Mouse (Mus musculus) thymus, postnatal 14 days (tissue): ENCODE data around the gene Dip2c.

Experiments used
- DNase-seq: peaks from one replicate; pipeline ENCODE4 v3.0.0; 2021

Dip2c gene

DNA sequence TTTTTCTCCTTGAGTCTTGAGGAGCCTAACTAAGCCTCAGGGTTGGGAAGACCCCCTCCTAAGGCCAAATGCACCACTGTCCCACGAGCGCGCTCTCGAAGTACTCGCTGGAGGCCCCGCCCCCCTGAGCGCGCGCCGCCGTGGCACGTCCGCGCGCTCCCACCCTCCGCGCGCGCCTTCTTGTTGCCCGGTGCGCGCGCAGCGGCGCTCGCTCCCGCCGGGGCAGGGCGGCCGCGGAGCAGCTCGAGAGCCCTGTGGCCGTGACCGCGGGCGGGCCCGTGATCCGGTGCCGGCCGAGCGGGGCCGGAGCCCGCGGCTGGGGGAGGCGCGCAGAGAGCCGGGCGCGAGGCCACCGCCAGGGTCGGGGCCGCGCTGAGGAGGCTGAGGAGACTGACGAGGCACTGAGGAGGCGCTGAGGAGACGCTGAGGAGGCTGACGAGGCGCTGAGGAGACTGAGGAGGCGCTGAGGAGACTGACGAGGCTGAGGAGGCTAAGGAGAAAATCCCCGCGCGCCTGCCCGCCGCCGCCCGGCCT lies at the start of gene Dip2c:
Dip2c (plus strand) TSS at position 207 of the 534 bp plus-strand sequence.
- peak; percentile 86 for DNase-seq

DNA sequence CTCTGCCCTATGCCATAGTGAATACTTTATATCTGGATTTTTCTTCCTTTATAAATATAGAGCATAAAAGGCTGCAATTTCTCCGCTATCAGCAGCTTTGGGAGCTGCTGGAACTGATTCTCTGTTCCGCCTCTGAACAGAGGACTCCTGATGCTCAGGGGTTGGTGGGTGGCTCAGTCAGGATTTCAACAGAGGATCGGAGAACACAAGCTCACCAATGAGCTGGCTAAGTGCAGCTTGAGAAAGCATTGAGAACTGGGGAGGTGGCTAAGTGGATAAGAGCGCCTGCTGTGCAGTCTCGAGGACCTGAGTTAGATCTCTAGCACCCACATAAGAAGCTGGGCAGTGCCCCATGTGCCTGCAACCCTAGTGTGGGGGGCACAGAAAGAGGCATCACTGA lies 49.2 kb upstream of the Dip2c start:
- no peak for DNase-seq

- DNase-seq = no peak
Observed at GRCm38 (mm10) chr13:9237495-9237894, 38.8 kb upstream of the Dip2c start.

DNA sequence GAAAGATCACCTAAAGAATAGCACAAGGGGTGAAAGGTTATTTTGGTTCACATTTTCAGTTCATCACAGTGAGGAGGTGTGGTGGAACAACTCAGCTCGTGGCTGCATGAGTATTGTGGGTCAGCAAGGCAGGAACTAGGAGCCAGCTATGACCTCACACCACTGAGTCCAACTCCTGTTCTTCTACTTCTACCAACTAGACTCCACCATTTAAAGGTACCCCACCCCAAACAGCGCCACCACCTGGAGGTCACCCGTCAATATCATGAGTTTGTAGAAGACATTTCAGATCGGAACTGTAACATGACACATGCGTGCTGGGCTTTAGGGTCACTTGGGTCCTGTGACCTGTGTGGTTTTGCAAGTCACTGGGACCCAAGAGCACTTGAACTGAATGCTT lies 37.2 kb upstream of the Dip2c start:
- no peak for DNase-seq

GRCm38 (mm10) chr13:9239631-9240236 lies 36.6 kb upstream of the Dip2c start:
- DNase-seq = no peak

- DNase-seq = no peak
Observed at GRCm38 (mm10) chr13:9261748-9262147, 14.6 kb upstream of the Dip2c start.

- no peak for DNase-seq
Observed at GRCm38 (mm10) chr13:9265516-9265915, 10.8 kb upstream of the Dip2c start.

DNA sequence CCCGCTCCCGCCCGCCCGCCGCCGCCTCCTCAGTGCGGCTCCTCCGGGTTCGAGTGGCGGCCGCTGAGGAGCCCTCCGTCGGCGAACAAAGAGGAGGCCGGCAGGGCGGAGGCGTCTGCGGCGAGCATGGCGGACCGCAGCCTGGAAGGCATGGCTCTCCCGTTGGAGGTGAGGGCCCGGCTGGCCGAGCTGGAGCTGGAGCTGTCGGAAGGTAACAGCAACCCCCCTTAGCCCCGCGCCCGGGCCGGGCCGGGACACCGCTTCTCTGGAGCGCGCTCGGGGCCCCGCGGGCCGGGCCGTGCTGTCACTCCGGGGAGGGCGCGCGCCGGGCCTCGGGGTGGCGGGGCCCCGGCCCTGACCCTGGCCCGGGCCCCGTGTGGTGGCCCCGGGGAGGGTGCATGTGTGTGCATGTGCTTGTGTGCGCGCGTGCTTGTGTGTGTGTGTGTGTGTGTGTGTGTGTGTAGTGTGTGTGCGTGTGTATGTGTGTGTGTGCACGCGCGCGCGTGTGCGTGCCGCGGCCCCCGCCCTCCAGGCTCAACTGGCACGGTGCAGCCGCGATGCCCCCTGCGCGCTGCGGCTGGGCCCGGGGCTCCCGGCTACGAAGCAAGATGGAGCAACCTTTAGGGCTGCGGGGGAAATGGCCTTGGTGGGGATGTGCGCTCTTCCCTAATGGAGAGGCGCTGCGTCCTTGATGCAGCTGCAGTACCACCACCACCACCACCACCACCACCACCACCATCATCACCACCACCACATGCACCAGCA lies 710 bp downstream of the Dip2c start:
- peak; percentile 58 for DNase-seq

DNA sequence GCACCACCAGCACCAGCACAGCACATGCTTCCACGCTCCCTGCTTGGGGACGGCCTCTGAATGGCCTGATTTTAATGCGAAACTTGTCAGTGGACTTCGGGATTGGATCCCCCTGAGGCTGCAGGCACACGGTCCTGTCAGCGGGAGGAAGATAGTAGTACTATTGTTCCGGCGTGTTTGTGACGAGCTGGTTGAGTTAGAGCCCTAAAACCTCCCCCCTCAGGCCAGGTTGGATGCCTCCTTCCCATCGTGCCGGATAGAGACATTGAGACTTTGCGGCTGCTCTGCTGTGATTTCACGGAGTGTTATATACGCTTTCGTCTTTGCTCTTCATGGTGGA lies 1.3 kb downstream of the Dip2c start:
- peak; percentile 6 for DNase-seq

- DNase-seq = no peak
Observed at GRCm38 (mm10) chr13:9278636-9279035, 2.3 kb downstream of the Dip2c start.

DNA sequence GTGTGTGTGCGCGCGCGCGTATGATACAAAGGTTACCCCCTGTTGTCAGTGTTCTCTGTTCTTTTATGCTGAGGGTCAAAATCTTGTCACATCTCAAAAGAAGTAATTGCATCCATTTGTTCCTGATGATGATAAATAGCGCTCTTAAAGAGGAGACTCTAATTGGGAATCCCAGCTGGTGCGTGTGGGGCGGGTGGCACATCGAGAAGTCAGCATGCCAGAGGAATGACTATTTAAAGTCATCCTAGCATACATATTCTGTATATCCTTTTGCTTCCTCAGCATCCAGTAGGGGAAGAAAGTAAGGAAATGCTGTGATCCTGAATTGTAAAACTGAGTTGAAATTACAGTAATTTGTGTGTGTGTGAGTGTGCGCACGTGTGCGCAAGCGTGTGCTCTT lies 6.7 kb downstream of the Dip2c start:
- DNase-seq = no peak

DNA sequence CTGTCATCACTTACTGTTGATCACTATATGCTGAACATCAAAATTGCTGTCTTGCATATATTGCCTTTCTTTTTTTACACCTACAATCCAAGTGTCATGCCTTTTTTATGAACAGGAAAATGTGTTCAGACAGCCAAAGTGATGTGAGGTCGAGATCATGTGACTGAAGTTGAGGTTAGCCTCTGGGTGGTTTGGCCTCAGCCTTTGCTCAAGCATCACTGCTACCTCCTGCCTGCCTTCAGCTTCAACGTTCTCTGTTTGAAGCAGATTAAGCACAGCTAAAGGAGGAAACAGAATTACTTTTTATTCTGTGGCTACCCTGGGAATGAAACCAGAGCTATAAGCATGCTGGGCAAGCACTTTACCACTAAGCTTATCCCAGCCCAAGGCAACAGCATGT lies 13.6 kb downstream of the Dip2c start:
- peak; percentile 10 for DNase-seq

- no peak for DNase-seq
Observed at GRCm38 (mm10) chr13:9296285-9296684, 20.0 kb downstream of the Dip2c start.

DNA sequence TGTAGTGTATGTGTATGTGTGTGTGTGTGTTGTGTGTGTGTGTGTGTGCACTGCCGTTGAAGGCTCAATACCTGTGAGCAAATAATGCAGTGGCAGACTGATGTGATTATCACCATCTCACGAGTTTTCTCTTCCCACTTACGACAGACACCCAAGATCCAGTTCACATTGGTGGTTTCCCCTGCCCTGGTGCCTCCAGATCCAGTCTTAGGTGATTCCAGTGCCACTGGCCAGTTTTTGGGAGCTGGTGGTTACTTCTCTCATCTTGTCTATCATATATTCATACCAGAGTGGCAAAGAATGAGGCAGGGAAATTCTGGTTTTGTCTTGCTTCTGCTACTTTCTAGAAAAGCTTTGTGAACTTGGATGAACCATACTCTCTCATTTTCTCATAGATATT lies 20.9 kb downstream of the Dip2c start:
- no peak for DNase-seq

GRCm38 (mm10) chr13:9297689-9298088 lies 21.4 kb downstream of the Dip2c start:
- DNase-seq = no peak

DNA sequence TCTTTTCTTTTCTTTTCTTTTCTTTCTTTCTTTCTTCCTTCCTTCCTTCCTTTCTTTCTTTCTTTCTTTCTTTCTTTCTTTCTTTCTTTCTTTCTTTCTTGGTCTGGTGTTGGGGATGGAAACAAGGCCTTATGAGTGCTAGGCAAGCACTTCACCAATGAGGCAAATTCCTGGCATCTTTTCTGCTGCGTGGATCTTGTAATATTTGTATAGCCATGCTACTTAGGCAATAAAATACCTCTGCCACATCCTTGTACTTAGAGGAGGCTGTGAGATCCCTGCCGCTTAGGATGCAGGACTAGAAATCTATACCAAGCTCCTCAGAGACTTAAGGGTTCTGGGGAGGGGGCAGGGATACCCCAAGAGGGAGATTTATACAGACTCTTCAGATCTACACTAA lies 23.3 kb downstream of the Dip2c start:
- no peak for DNase-seq

DNA sequence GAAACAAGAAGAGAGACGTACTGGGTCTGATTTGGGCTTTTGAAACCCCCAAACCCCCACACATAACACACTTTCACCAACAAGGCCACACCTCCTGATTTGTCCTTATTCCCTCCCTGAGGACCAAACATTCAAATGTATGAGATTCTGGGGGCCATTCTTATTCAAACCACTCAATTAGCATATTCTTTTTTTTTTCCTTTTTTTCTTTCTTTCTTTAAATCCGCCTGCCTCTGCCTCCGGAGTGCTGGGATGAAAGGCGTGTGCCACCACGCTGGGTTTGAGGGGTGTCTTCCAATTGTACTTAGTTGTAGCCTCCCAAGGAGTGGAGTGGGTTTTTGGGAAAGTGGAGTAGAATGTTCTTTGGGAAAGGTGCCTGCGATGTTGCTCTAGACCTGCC lies 32.5 kb downstream of the Dip2c start:
- DNase-seq = no peak

DNA sequence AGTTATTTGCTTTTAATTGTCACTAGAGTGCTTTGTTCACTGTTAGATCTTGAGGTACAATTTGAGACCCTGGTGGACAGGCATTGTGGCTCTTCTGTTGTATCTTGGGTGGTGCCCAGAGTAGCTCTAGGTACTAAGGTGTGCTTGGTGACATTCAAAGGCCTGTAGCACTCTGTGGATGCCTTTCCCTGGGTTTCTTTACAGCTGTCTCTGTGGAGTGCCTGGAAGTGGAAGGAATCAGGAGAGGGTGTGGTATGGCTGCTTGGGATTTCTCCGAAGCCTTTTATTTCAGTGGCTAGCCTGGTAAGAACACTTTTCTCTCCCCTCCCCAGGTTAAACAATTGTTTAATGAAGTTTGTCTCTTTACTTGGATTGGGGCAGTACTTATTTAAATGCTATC lies 34.5 kb downstream of the Dip2c start:
- no peak for DNase-seq

- no peak for DNase-seq
Observed at GRCm38 (mm10) chr13:9312916-9313315, 36.6 kb downstream of the Dip2c start.

GRCm38 (mm10) chr13:9314099-9314712 lies 37.9 kb downstream of the Dip2c start:
- DNase-seq = no peak

- no peak for DNase-seq
Observed at GRCm38 (mm10) chr13:9314713-9315112, 38.4 kb downstream of the Dip2c start.

DNA sequence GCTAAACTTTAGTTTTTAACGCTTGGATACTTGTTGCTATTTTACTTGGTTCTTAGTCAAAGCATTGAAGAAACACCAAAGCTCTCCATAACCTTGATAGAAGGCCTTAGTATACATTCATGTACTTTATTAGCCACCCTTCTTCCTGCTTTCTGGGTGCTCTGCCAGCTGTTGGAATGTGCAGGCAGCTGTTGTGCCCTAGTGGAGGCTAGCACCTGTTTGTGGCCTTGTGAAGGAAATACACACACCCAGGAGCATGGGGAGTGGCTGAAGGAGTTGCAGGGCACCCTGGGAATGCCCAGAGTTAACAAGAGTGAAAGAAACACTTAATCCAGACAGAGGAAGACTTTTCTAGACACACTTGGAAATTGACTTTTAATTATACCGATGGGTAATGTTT lies 43.4 kb downstream of the Dip2c start:
- DNase-seq = no peak

- DNase-seq = no peak
Observed at GRCm38 (mm10) chr13:9325262-9325661, 48.9 kb downstream of the Dip2c start.

DNA sequence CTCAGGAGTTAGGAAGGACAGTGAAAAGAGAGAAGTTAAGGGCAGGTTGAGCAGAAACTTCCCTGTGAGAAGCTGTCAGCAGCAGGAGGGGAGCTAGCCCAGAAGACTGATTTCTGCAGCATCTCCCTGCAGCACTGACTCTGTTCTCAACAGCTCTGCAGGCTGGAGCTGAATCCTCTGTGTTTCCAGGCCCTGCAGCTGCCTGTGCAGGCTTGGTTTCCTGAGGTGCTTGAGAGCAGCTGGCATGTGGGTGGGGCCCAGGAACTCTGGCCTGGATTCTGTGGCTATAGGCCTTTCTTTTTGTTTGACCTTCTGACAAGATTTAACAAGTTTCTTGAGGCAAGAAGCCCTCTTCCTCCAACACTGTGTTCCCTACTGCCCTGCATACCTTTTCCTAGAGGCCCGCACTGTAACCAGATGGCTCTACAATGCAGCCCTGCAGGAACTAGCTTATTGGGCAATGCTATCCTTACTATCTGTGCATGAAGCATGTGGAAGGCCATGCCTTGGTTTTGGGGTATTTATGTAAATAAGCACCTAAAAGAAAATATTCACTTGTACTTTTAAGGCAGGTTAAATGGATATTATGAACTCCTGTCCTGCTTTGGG lies 53.1 kb downstream of the Dip2c start:
- no peak for DNase-seq
